Mouse (Mus musculus) gastrocnemius, adult 8-10 months (tissue): ENCODE measurements at regions not wholly inside any gene's neighbourhood (a gene's known extent, or its start where the extent isn't known, plus 50 kb on each side); places are given as distances from the start of the nearest gene placed in this dataset.
A peak's percentile ranks its signal among the peaks of the same experiment; 100 is the strongest.

ENCODE experiments used
- DNase-seq, 2 experiments: peaks; one replicate each; pipeline ENCODE4 v3.0.0; 2022; ENCODE audit warnings: low spot score in 2 of 2

DNA sequence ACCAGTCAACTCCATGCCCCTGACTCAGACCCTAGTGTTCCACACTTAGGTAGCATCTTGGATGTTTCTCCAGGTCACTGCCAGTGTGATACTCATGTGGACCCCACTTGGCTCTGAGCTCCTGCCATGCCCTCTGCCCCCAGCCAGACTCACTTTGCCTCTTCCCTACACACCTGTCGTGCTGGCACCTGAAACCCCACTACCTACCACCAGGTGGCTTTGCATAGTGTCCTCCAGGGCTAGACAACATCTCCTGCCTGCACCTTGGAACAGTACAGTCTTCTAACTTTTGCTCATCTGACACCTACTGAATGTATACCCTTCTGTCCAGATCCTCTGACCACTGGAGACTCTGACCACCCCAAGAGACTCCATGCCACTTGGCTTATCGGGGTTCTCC is 80.6 kb downstream of the Fam53a start:
- DNase-seq = no peak

DNA sequence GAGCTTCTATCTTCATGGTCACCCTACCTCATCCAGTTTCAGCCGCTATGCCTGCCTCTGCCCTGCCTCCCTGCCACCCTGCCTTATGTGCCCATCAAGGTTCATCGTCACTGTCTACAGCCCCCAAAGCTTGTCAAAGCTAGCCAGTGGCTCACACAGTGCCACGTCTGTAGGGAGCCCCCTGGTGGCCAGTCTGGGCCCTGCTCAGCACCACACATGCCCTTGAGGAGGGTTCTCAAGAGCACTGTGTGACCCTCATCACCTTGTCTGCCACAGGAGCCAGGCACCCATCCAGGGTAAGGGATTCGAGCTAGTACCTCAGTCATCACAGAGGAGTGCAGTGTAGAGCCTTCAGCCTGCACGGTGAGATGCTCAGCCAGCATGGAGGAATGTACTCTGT is 86.1 kb downstream of the Fam53a start:
- peak in 1 of 2 experiments; percentile 19 for DNase-seq

DNA sequence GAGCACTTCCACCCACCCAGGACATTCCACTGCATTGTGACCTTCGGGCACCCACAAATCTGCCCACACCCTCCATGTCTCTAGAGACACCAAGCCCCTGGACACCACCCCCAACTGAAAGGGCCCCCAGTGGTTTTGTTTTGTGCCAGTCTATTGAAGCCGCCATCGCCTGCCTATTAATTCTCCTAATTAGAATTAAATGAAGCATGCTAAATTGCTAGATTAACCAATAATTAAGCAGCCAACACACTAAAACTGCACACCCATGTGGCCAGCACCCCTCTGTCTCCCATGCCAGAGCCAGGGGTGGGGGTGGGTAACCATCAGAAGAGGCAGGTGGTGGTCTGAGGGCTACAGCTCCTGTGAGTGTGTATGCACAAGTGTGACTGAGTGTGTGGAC is 86.8 kb downstream of the Fam53a start:
- no peak for DNase-seq

DNA sequence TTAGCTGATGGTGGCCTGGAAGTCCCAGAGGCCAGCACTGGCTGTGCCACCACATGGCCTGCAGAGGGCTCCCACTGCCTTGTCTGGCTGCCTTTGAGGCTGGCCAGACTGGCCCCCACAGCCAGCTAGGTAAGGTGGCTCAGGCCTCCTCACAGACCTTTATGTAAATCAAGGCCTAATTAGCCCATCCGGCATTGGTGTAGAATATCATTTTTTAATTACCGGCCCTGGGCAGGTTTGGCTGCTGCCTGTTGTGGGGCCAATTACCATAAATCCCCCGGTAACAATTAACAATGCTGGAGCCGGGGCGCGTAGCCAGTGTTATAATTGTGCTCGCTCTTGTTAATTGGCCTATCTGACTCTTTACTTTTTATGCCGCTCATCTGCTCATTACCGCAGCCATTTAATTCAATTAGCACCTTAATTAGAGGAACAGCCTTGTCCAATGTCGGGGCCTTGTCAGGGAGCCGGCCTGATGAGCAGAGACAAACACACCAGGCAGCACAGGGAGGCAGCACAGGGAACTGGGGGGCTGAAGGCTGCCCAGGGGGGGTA is 87.4 kb downstream of the Fam53a start:
- no peak for DNase-seq

DNA sequence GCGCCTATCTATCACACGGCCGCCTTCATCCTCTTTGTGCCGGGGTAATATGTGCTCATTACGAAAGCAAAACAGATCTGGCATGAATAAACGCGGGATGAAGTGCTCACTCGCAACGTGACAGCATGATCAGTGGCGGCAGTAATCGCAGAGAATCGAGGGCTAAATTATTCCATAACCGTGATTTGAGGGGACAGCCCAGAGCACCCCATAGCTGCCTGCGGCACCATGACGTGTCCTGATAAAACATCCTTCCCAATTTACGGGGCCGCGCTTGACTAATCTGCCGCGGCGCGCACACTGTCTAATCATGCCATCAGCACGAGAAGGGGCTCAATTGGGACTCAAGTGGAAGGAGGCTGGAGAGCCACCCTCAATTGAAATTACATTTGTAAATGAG is 89.2 kb downstream of the Fam53a start:
- DNase-seq = no peak

DNA sequence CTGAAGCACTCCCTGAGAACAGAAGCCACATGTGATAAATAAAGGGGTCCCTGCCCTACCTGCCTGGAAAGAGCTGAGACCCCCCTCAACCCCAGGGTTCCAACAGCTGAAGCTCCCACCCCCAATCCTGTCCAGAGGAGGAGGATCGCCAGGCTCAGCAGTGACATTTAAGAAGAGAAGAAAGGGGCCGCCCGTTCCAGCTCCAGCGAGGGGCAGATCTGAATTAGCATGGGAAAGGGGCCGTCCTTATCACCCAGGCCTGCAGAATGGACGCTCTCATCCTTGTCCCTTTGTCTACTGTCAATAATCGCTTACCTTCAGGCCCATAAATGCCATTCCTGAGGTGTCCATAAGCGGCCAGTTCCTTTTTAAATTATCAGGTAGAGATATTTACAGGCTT is 92.0 kb downstream of the Fam53a start:
- no peak for DNase-seq

DNA sequence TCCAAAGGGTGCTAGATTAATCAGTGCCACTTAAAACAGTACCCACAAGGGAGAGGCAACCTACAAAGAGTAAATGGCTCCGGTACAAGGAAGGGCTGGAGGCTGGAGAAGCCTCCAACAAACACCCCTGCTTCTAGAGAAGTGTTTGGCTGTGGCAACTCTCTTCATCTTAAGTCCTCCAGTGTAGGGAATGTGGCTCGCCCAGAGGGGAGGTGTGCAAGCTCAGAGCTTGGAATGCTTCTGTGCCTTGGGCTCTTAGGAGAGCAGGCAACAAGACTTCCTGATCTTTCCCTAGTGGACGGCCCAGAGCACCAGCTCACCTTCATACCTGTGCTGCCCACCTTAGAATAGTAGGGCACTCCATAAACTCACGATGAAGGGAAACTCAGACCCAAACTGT is 92.4 kb downstream of the Fam53a start:
- DNase-seq = no peak

DNA sequence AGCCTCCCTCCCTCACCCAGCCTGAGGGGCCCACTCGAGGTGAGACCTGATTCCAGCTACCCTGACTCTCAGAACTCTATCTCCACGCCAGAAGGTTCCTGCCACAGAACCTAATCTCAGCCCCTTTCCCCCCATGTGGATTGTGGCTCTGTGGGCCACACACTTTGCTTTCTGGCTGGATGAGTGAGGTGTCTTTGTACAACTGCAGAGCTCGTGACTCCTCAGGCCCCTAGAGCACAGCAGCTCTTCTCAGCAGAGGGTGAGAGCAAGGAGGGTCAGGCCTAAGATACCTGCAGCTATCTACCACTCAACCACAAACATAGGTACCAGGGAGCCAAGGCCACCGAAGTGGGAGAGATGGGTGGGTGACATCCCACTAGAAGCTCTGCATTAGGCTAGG is 93.2 kb downstream of the Fam53a start:
- DNase-seq = no peak

DNA sequence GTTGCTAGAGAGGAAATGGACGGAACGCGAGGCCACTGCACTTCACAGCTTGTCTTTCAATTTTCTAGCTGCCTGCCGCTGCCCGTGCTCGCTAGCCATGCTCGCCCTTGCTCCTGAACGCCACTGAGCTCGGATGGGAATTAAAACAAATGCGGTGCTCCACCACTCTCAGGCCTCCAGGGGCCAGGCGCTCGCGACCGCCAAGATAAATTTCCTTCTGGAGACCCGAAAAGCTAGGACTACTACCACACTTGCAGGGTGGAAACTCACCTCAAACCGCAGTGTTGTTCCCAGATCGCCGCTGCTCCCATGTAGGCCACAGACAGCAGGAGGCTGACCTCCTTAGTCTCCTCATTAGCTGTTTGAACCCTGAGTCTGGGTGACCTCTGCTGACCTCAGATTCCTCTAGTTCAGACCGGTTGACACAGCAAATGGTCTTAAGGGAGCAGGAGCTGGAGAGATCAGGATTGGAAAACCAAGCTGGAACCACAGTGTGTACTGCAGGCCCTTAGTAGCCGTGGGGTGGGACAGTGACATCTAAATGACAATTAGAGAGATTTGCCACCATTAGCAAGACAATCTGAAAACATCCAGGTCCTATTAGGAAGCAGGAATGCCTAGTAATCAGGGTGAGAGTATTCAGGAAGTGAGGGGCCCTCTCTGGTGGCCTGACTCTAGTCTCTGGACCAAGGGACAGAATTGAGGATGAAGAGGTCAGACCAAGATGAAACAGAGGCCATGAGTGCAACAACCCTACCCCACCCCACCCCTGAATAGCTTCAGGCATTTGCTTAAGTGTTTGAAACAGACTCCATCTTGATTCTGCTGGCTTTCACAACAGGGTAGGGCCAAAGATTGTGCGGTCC is 94.1 kb downstream of the Fam53a start:
- DNase-seq = no peak

DNA sequence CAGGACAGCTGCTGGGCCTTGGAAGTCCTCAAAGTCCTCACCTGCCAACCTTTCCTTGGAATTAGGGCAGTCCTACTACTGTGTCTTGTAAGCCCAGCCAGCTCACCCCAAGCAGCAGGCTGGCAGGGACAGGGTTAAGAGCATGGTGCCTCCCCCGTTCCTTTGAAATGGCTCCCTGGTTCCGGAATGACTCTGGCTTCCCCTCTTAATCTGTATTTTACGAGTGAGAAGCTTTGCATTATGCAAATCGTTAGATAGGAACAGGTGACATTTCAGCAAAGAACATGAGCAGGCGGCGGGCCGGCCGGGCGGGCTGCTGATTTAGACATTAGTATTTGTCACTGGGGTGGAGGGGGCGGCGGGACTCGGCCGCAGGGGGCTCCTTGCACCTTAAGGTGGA is 95.1 kb downstream of the Fam53a start:
- DNase-seq = no peak

DNA sequence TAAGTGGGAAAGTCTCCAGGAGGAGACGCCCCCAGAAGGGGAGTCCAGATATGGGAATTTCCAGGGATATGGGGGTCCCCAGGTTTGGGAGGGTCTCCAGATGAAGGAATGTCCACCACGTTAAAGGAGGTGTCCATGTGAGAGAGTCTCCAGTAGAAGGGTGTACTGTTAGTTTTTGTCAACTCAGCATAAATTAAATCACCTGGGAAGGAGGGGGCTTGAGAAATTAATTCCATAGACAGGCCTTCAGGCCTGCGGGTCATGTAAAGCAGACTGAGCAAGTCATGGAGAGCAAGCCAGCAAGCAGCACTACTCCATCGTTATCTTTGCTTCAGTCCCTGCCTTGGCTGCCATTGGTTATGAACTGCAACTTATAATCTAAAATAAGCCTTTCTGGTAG is 96.2 kb downstream of the Fam53a start:
- no peak for DNase-seq

DNA sequence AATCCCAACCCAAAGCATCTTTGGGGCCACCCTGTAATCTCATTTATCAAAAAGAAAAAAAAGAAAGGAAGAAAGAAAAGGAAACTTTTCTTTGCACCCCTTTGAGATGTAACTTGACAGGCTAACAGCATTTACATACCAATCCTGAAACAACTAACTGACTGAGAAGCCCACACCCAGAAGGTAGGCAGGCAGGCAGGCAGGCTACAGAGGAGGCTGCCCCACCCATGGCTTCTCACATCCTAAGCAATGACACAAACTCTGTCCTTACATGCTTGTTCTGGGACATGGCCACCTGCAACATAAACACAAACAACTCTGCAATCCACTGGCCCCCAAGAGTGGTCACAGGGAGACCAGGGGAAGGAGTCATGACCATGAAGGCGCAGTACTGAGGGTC is 97.5 kb upstream of the Nkx1-1 start:
- DNase-seq = no peak

DNA sequence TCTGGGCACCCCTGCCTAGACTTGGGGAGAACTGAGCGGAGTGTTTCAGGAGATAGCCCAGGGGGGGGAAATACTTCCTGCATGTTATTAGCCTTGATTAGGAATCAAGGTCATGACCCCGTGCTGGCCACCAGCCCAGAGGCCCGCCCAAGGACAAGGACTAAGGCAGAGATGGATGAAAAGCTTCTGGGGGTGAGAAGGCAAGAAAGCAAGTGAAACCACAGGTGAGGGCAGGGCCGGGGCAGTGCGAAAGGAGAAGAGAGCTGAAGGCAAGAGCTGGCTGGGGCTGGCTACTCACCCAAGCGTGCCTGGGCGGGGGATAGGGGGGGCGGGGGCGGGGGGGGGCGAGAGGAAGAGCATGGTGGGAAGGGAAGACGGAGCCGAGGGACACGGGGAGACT is 96.0 kb upstream of the Nkx1-1 start:
- DNase-seq = no peak

DNA sequence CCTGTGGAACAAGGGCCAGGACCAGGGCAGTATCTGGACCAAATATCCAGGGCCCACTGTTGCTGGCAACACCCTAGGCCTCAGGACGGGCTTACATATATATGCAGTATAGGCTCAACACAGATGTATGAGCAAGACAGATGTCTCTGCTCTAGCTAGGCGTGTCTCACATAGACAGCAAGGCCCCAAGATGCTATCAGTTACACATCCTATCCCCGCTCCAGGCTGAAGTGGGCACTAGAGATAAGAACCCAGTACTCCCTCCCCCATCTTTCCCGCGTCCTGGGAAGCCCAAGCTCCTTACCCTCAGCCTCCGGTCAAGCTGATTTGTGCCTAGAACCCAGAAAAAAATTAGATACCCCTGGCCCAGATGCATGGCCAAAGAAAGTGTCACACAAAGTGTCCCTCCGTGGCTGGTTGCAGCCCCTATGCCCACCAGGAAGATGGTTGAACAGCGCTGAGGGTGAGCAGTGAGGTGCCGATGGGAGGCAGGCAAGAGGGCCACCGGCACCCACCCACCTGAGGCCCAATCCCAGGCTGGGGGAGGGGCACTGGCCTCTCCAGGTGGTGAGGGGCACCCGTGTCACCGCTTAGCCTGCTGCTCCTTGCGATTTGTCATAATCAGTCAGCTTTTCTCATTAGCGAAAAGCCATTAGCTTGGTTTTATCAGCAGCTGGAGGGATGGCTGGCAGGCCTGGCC is 95.3 kb upstream of the Nkx1-1 start:
- DNase-seq = no peak

DNA sequence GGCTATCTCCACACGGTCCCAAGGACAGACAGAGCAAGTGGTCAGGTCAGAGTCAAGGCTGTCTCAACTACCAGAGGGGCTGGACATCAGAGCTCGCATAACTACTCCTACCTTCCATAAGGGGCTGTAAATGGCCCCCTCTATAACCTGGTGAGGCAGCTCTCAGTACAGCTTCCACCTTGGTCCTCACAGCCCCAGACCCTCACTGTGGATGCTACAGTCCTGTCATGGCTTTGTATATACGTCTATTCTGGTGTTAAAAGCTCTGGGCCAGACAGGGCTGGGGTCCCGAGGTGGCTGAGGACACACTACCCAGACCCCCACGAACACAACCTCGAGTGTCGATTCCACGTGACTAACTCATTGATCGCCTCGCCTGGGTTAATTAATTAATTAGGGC is 94.0 kb upstream of the Nkx1-1 start:
- no peak for DNase-seq

DNA sequence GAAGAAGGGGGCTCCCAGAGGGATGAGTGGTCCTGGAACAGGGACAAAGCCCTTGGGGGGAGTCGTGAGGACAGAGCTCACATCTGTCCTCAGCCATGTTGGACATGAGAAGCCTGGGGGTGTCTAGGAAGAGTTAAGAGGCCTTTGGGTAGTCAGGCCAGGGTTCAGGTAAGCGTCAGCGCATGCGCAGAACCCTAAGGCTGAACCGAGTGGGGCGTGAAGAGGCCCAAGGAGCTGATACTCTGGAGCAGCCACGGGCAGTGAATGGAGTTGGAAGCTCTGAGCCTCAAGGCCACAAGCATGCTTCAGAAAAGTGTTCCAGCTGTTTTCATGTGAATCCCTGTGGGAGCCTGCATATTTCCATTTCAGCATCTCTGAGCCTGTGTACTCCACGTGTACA is 93.5 kb upstream of the Nkx1-1 start:
- no peak for DNase-seq

DNA sequence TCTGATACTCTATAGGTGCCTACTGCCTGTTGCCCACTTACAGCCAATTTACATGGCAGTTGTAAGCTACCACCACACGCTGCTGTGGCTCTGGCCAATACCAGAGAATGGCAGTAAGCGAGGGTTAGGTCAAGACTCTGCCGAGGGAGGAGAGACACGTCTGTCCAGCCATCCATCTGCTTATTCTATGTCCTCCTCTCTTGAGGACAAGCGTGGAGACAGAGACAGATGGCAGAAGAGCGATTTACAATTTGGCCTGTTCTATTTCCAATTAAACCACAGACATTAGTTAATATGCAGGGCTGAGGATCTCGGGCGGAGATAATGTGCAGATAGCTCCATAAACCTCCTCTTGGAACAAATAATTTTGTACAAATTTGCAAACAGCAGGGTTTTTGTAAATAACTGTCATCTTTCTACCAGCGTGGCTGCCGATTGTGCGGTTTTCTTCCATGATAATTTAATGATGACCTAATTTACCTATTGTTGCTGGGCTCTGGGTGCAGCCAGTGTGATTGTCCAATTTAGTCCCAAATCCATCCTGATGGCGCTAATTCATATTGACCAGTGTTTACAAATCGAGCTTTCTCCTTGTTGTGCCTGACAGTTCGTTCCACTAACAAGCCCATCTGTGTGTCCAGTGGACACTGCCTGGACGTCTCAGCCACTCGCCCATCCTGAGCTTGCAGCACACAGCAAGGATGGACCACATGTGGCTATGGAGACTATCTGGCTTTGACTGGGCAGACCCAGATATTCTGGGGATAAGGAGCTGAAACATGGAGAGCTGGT is 88.4 kb upstream of the Nkx1-1 start:
- DNase-seq = no peak

DNA sequence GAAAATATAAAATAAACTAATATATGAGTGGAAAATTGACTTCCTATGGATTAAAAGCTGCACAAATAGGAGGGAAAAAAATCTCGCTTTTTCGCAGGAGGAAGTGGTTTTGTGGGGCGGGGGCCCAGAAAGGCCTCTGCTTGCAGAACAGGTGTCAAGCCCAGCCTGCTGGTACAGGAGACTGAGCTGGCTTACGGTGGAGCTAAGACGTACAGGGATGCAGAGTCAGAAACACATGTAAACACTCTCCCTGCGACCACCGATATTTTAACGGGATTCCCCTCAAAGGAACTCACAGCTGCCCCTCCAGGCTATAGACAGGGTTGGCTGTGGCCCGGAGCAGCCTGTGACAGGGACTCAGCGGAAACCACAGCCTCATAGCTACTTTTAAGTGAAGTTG is 87.1 kb upstream of the Nkx1-1 start:
- no peak for DNase-seq

DNA sequence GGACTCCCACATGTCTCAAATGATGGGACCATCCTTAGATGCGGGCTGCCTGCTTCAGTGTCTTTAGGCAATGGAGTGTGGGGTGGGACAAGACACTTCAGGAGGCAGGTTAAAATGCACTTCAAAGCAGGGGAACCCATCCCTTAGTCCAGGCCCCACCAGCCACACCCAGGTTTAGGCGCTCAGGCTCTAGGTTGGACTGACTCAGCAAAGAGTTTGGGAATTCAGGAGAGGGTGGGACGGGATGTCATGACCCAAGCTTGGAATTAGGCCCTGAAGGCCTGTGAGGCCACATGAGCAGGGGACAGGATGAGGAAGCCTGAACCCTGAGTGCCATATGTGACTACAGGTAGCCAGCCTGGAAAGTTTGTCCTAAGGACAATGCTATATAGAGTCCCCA is 85.6 kb upstream of the Nkx1-1 start:
- no peak for DNase-seq

DNA sequence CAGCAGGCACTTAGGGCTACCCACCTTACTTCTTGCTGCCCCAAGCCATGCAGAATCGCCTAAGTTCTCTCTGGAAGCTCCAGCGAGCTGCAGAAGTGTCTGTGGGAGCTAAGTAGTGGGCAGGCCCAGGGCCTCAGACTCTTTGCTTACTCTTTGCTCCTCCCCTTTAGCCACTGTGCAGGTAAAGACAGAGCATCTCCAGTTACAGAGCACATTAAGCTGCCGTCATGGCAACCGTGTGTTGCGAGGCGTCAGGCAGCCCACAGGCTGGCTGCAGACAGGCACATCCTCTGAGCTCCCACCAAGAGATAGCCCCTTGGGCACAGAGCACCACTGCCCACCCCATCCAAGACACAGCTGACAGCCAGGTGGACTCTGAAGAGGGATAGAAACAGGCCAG is 85.1 kb upstream of the Nkx1-1 start:
- no peak for DNase-seq

DNA sequence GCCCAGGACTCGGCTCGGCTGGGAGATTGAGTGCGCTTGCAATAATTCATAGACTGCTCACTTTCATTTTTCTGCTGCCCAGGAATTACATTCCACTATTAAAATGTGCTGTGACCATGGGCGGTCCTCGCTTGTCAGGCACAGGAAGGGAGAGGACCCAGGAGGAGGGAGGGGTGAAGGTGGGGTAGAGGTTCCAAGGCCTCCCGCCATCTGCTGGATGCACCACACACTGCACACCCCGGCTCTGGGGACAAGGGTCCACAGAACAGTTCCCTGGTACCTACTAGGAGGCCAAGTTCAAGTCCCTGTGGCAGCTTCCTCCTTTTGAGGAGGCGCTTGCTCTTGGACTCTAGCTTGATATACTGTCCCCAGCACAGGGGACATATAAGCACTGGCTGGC is 83.8 kb upstream of the Nkx1-1 start:
- DNase-seq = no peak

DNA sequence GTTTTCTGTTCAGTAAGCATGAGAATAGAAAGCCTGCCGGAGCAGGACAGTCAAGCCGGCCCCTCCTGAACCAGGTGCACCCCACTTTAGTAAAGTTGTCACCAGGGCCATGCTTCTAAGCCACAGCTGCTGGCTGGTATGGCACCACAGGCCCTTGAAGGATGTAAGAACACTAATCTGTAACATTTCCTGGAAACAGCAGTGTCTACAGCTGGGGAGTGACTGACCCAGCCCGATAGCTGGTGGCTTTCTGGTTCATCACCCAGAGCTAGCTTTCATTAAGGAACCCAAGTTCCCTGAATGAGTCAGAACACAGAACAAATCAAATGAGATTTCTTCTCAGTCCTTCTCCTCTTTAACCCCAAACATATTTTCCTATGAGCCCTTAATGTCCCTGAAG is 82.4 kb upstream of the Nkx1-1 start:
- no peak for DNase-seq
